Mouse (Mus musculus) heart, postnatal 0 days (tissue): ENCODE data around the gene Lonrf2. TPM values are rescaled to one million over a fixed set of nuclear protein-coding genes. Genes with fewer than 3 reads are reported as not detected.

Experiments used
- ATAC-seq: fragments of 200-750 bp; cut with Nextera tagmentation; 2 replicates; pipeline ENCODE4 v1.8.0; 2017; ENCODE audit warnings: low read depth, moderate number of reproducible peaks, moderate library complexity; ENCODE audit not compliant: insufficient read depth
- DNase-seq: peaks from one replicate; pipeline ENCODE4 v3.0.0-alpha.2; 2016; ENCODE audit warnings: low spot score
- H3K27ac ChIP-seq: fragments of 300-500 bp; sonication (generic); 2 replicates; pipeline ENCODE4 v1.5.1; 2014; ENCODE audit warnings: low read depth, mild to moderate bottlenecking
- H3K27me3 ChIP-seq: fragments of 300-500 bp; sonication (generic); 2 replicates; pipeline ENCODE4 v1.6.1; 2014; ENCODE audit warnings: low read length, mixed read lengths; ENCODE audit not compliant: control insufficient read depth, insufficient read depth
- H3K36me3 ChIP-seq: fragments of 300-500 bp; sonication (generic); replicated peaks from 2 replicates; pipeline ENCODE4 v1.6.1; 2014; ENCODE audit warnings: low read length, mixed read lengths; ENCODE audit not compliant: control insufficient read depth, insufficient read depth
- H3K4me1 ChIP-seq: fragments of 300-500 bp; sonication (generic); 2 replicates; pipeline ENCODE4 v1.6.1; 2014; ENCODE audit warnings: antibody characterized with exemption; ENCODE audit not compliant: control insufficient read depth, insufficient read depth
- H3K4me2 ChIP-seq: fragments of 300-500 bp; sonication (generic); 2 replicates; pipeline ENCODE4 v1.6.1; 2014; ENCODE audit warnings: low read depth, mild to moderate bottlenecking, low read length, moderate library complexity
- H3K4me3 ChIP-seq: fragments of 300-500 bp; sonication (generic); 2 replicates; pipeline ENCODE4 v1.5.1; 2014; ENCODE audit warnings: low read depth, low read length
- H3K9ac ChIP-seq: fragments of 300-500 bp; sonication (generic); replicated peaks from 2 replicates; pipeline ENCODE4 v1.6.1; 2014; ENCODE audit warnings: low read depth, low read length, mixed read lengths
- H3K9me3 ChIP-seq: fragments of 300-500 bp; sonication (generic); replicated peaks from 2 replicates; pipeline ENCODE4 v1.6.1; 2016; ENCODE audit warnings: low read length; ENCODE audit not compliant: control insufficient read depth
- CTCF ChIP-seq: IDR thresholded peaks from 2 replicates; pipeline ENCODE4 v1.5.1; 2016; ENCODE audit warnings: antibody characterized with exemption, control low read depth, low read depth
- EP300 ChIP-seq: IDR thresholded peaks from 2 replicates; pipeline ENCODE4 v1.6.1; 2016; ENCODE audit warnings: antibody characterized with exemption, low read depth
- WGBS: fragments of 180-500 bp; shearing (Covaris S2); extraction: QIAGEN DNeasy Blood & Tissue Kit; methylation state at CpG from one replicate; pipeline ENCODE4 v1.1.7; 2014; 5-methylcytosine and 5-hydroxymethylcytosine counted together
- polyA plus RNA-seq: library from polyadenylated mRNA; unstranded; fragments of >200 nt; fragmentation: Nextera tagmentation; extraction: Ambion mirVana; gene quantifications from 2 replicates; pipeline ENCODE4 v1.2.1, GENCODE M21; 2015
- total RNA-seq: library from RNA; depleted of rRNA; stranded (reverse); fragments of >200 nt; gene quantifications from 2 replicates; pipeline ENCODE4 v1.2.3, GENCODE M21; 2014; ENCODE audit warnings: low replicate concordance

The Lonrf2 gene
- total and polyA plus RNA-seq, 2 experiments from 2014 or later: 0.33 to 0.42 TPM

DNA sequence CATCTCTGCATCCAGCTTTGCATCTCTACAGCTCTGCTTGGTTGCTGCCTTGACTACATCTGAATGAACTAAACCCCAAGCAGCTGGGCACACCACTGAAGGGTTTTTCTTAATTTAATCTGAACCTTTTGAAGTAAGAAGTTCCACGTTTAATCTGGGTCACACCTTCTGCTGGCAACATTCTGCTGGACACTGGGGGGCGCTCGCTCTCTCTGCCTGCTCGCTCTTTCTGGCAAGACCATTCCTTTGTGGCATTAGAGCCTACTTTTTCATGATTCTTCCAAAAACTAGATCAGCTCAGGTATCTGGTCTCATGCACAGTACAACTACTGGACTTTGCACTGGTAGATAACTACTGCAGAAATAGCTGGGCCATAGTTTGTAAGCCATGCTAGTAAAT is 25.7 kb upstream of the Lonrf2 start:
- no peak for DNase-seq
- no peaks in the 10 kb centered on the region for H3K9me3 ChIP-seq
- ATAC-seq: no peak
- 16% methylated on average over 4 of the region's 4 CpGs for WGBS
- no peak overlapping the region for H3K4me2 ChIP-seq
- H3K4me3 ChIP-seq: no peak overlapping the region
- no peaks in the 10 kb centered on the region for H3K4me1 ChIP-seq
- no peaks in the 10 kb centered on the region for H3K36me3 ChIP-seq
- no peak for TF ChIP-seq EP300
- TF ChIP-seq CTCF: peak; percentile 29; the same call in 1 of the 2 replicates
- H3K27me3 ChIP-seq: no peaks in the 10 kb centered on the region
- H3K9ac ChIP-seq: no peak overlapping the region
- H3K27ac ChIP-seq: no peak overlapping the region

GRCm38 (mm10) chr1:38860867-38861524 is 24.5 kb upstream of the Lonrf2 start:
- WGBS: 82% methylated on average over 9 of the region's 9 CpGs
- Histone ChIP-seq H3K4me1 (no peaks in the 10 kb centered on the region), H3K4me2 (no peak overlapping the region), H3K9ac (no peak overlapping the region), H3K4me3 (no peak overlapping the region), H3K36me3 (no peaks in the 10 kb centered on the region), H3K9me3 (no peaks in the 10 kb centered on the region), H3K27me3 (no peaks in the 10 kb centered on the region), H3K27ac (no peak overlapping the region)
- DNase-seq (no peak), ATAC-seq (no peak)
- TF ChIP-seq CTCF (no peak), EP300 (no peak)

DNA sequence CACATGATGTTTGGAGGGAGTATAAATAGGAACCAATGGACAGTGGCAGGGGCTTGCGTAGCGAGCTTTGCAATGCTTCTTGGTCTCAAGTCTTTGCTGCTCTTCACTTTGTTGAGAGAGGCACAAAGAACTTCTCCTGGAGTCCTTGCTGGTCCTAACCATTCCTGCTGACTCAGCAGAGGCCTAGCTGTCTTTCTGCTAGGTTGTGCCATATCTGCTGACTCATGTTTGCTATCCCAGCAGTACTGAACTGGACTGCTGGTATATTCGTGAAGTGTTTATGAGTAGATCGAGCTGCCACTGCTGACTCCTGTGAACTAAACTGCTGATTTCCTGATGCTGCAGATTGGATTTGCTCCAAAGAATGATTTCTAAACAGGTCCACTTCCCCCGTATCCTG is 23.7 kb upstream of the Lonrf2 start:
- no peaks in the 10 kb centered on the region for H3K9me3 ChIP-seq
- H3K4me2 ChIP-seq: no peak overlapping the region
- no peaks in the 10 kb centered on the region for H3K36me3 ChIP-seq
- no peak for TF ChIP-seq EP300
- no peak for TF ChIP-seq CTCF
- no peak overlapping the region for H3K4me3 ChIP-seq
- ATAC-seq (no peak), DNase-seq (no peak)
- H3K27ac ChIP-seq: no peak overlapping the region
- H3K9ac ChIP-seq: no peak overlapping the region
- no peaks in the 10 kb centered on the region for H3K27me3 ChIP-seq
- 69% methylated on average over 5 of the region's 5 CpGs for WGBS
- H3K4me1 ChIP-seq: no peaks in the 10 kb centered on the region

DNA sequence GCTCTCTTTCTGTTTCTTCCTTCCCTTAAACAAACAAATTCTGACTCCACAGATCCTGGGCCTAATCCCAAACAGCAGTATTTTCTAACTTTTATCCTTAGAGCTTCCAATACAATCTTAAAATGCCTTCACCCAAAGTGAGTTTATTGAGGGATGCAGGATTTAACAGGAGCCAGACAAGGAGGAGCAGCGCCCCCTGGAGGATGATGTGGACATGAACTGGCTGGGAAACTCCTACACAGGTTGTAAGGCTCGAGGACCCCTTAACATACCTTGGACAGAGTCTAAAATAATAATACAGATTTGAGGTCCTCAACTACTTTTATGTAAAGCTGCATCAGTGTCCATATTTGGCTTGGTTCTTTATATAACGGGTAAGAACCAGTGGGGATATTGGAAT is 19.7 kb upstream of the Lonrf2 start:
- Histone ChIP-seq H3K27ac (no peak overlapping the region), H3K27me3 (no peaks in the 10 kb centered on the region), H3K9ac (no peak overlapping the region), H3K36me3 (no peaks in the 10 kb centered on the region), H3K4me2 (no peak overlapping the region), H3K4me1 (no peaks in the 10 kb centered on the region), H3K9me3 (no peaks in the 10 kb centered on the region), H3K4me3 (no peak overlapping the region)
- no peak for DNase-seq
- 8% methylated on average over 3 of the region's 3 CpGs for WGBS
- TF ChIP-seq CTCF: peak; percentile 63
- no peak for TF ChIP-seq EP300
- no peak for ATAC-seq

- Histone ChIP-seq H3K9ac (no peak overlapping the region), H3K9me3 (no peaks in the 10 kb centered on the region), H3K27me3 (0 out of 2 replicates have a peak, but pooled peaks cover 5% of the 10 kb centered on the region), H3K4me1 (no peaks in the 10 kb centered on the region), H3K27ac (no peak overlapping the region), H3K4me3 (no peak overlapping the region), H3K4me2 (no peak overlapping the region), H3K36me3 (no peaks in the 10 kb centered on the region)
- 63% methylated on average over 2 of the region's 2 CpGs for WGBS
- no peak for TF ChIP-seq CTCF
- TF ChIP-seq EP300: no peak
- ATAC-seq (no peak), DNase-seq (no peak)
Observed at GRCm38 (mm10) chr1:38852250-38852649, 15.7 kb upstream of the Lonrf2 start.

DNA sequence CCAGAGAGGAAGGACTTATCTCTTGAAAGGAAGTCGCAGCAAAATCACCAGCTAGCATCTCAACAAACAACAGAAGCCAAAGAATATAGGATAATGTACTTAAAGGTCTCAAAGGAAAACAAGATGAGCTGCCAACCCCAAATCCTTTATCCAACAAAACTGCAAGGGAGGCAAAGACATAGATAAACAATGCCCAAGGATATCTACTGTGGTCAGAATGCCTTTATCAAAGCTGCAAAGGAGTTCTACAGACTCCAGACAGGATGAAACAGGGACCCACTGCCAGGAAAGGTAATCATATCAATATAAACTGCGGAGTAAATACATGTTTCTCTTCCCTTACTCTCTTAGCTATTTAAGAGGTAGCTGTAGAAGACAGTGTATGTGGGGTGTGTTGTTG is 14.1 kb upstream of the Lonrf2 start:
- no peak for DNase-seq
- TF ChIP-seq CTCF (no peak), EP300 (no peak)
- Histone ChIP-seq H3K4me1 (no peaks in the 10 kb centered on the region), H3K36me3 (no peaks in the 10 kb centered on the region), H3K9me3 (no peaks in the 10 kb centered on the region), H3K4me2 (no peak overlapping the region), H3K9ac (no peak overlapping the region), H3K4me3 (no peak overlapping the region), H3K27ac (no peak overlapping the region), H3K27me3 (0 out of 2 replicates have a peak, but pooled peaks cover 5% of the 10 kb centered on the region)
- ATAC-seq: no peak
- WGBS: 59% methylated on average over 2 of the region's 2 CpGs
